Mouse (Mus musculus) intestine, postnatal 0 days (tissue): ENCODE results near the gene Ankrd44. TPM values are rescaled to one million over a fixed set of nuclear protein-coding genes. Genes with fewer than 3 reads are reported as not detected.

ENCODE experiments used
- ATAC-seq: fragments of 200-750 bp; cut with Nextera tagmentation; 2 replicates; pipeline ENCODE4 v1.8.0; 2017; ENCODE audit warnings: mild to moderate bottlenecking, moderate TSS enrichment, moderate library complexity
- H3K27ac ChIP-seq: fragments of 300-500 bp; sonication (generic); 2 replicates; pipeline ENCODE4 v1.5.1; 2014; ENCODE audit warnings: mild to moderate bottlenecking, low read depth, low read length, moderate library complexity
- H3K27me3 ChIP-seq: fragments of 300-500 bp; sonication (generic); replicated peaks from 2 replicates; pipeline ENCODE4 v1.6.1; 2014; ENCODE audit warnings: low read length, mixed read lengths; ENCODE audit not compliant: control insufficient read depth, insufficient read depth
- H3K36me3 ChIP-seq: fragments of 300-500 bp; sonication (generic); 2 replicates; pipeline ENCODE4 v1.6.1; 2014; ENCODE audit warnings: mild to moderate bottlenecking, moderate library complexity; ENCODE audit not compliant: control insufficient read depth, insufficient read depth
- H3K4me1 ChIP-seq: fragments of 300-500 bp; sonication (generic); replicated peaks from 2 replicates; pipeline ENCODE4 v1.6.1; 2014; ENCODE audit warnings: antibody characterized with exemption, low read length, mixed read lengths; ENCODE audit not compliant: control insufficient read depth, insufficient read depth
- H3K4me2 ChIP-seq: fragments of 300-500 bp; sonication (generic); replicated peaks from 2 replicates; pipeline ENCODE4 v1.6.1; 2014; ENCODE audit warnings: low read depth, mild to moderate bottlenecking, moderate library complexity
- H3K4me3 ChIP-seq: fragments of 300-500 bp; sonication (generic); 2 replicates; pipeline ENCODE4 v1.5.1; 2014; ENCODE audit warnings: low read depth, low read length
- H3K9ac ChIP-seq: fragments of 300-500 bp; sonication (generic); 2 replicates; pipeline ENCODE4 v1.6.1; 2014; ENCODE audit warnings: mild to moderate bottlenecking, low read depth, low read length
- H3K9me3 ChIP-seq: fragments of 300-500 bp; sonication (generic); 2 replicates; pipeline ENCODE4 v1.6.1; 2016; ENCODE audit warnings: mixed run types; ENCODE audit not compliant: control insufficient read depth
- CTCF ChIP-seq: sonication (generic); IDR thresholded peaks from 2 replicates; pipeline ENCODE4 v1.5.1; 2016; ENCODE audit warnings: low read depth, mild to moderate bottlenecking, control low read depth, antibody characterized with exemption, moderate library complexity
- WGBS: fragments of 180-500 bp; shearing (Covaris S2); extraction: QIAGEN DNeasy Blood & Tissue Kit; methylation state at CpG from one replicate; pipeline ENCODE4 v1.1.7; 2014; 5-methylcytosine and 5-hydroxymethylcytosine counted together
- polyA plus RNA-seq: library from polyadenylated mRNA; unstranded; fragments of >200 nt; fragmentation: Nextera tagmentation; extraction: Ambion mirVana; gene quantifications from 2 replicates; pipeline ENCODE4 v1.2.1, GENCODE M21; 2015

Ankrd44 gene
- polyA plus RNA-seq, 1 experiment from 2014 or later, result 5.5 TPM

- Histone ChIP-seq H3K27me3 (no peaks in the 10 kb centered on the region), H3K9me3 (no peaks in the 10 kb centered on the region), H3K4me2 (no peak overlapping the region), H3K9ac (no peak overlapping the region), H3K27ac (no peak overlapping the region), H3K36me3 (no peaks in the 10 kb centered on the region), H3K4me1 (no peaks in the 10 kb centered on the region), H3K4me3 (no peak overlapping the region)
- ATAC-seq, result no peak
- WGBS, result 100% methylated on average over 1 of the region's 1 CpGs
- TF ChIP-seq CTCF, result no peak
These were observed 54.9 kb downstream of the Ankrd44 start for GRCm38 (mm10) chr1:54871321-54871720.

- no peak overlapping the region for H3K27ac ChIP-seq
- H3K36me3 ChIP-seq, result no peaks in the 10 kb centered on the region
- 75% methylated on average over 2 of the region's 2 CpGs for WGBS
- H3K9me3 ChIP-seq, result no peaks in the 10 kb centered on the region
- no peaks in the 10 kb centered on the region for H3K4me1 ChIP-seq
- H3K4me2 ChIP-seq, result no peak overlapping the region
- no peak overlapping the region for H3K9ac ChIP-seq
- H3K4me3 ChIP-seq, result no peak overlapping the region
- ATAC-seq, result no peak
- no peaks in the 10 kb centered on the region for H3K27me3 ChIP-seq
- TF ChIP-seq CTCF, result no peak
These were observed 55.6 kb downstream of the Ankrd44 start for GRCm38 (mm10) chr1:54870634-54871033.

DNA sequence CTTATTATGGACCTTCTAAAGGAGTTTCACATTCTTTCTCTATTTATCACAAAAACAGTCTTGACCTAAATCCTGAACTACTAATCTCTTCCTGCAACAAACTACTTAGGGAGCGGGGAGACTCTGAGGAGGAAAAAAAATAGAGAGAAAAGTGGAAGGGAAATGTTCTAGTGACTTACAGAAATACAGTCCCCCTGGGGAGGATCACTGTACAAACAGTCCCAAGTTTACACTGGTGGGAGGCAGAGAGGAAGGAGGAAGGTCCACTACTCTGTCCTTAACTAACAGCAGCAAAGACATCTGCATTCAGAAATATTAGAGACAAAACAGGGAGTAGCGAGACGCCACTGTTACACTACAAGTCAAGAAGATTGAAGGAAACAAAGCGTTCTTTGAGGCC, 59.0 kb downstream of the Ankrd44 start:
- H3K27me3 ChIP-seq, result no peaks in the 10 kb centered on the region
- TF ChIP-seq CTCF, result no peak
- no peak for ATAC-seq
- H3K4me2 ChIP-seq, result no peak overlapping the region
- H3K9me3 ChIP-seq, result no peaks in the 10 kb centered on the region
- H3K9ac ChIP-seq, result no peak overlapping the region
- H3K4me3 ChIP-seq, result no peak overlapping the region
- no peaks in the 10 kb centered on the region for H3K4me1 ChIP-seq
- 53% methylated on average over 4 of the region's 4 CpGs for WGBS
- no peak overlapping the region for H3K27ac ChIP-seq
- H3K36me3 ChIP-seq, result no peaks in the 10 kb centered on the region

DNA sequence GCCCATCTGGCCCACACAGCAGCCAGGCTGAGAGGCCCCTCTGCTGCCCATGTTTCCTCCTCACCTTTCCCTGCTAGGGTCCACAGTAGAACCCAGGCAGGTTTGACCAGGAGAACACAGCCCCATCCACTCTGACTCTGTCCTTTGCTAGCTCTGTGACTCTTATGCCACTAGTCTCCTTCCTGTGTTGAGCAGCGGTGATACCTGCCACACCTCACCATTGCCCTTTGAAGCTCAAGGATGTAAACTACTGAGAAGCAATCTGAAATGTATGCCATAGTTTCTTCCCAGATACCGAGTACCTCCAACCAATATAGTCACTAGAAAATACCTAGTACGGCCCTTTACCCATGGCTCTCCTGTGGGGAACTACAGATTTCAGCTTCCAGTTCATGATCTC, 60.1 kb downstream of the Ankrd44 start:
- Histone ChIP-seq H3K27ac (no peak overlapping the region), H3K9me3 (no peaks in the 10 kb centered on the region), H3K4me3 (no peak overlapping the region), H3K9ac (no peak overlapping the region), H3K27me3 (no peaks in the 10 kb centered on the region), H3K36me3 (no peaks in the 10 kb centered on the region), H3K4me1 (no peaks in the 10 kb centered on the region), H3K4me2 (no peak overlapping the region)
- WGBS, result 75% methylated on average over 3 of the region's 3 CpGs
- no peak for TF ChIP-seq CTCF
- no peak for ATAC-seq

DNA sequence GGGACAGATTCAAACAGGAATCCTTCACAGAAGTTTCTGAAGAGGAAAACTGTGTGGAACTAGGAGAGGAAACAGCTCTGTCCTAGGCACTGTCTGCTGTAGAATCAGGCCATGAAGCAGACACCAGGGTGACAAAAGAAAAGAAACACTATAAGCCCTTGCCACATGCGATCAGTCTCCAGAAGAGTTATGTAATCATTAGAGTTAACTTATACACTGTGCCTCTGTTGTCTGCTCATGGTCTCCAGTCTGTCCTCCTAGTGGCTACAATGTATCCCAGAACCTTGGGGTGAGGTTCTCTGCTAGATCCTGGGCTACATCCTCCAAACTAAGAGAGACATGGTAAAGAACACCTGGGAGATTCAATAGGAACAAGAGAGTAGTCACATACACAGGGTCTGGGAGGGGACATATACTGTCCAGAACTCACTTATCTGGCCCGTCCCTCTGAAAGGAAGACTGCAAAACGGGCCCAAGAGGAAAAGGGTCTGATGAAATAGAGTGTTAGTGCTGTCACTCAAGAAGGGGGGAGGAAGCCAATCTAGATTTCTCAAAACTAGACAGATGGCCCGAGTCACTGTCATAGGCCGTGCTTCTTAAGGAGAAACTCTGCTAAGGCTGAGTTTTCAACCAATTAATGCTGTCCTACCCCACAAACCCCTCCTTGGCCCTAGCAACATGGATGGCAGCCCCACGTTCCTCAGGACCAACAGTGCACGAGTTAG, 61.1 kb downstream of the Ankrd44 start:
- no peak for ATAC-seq
- TF ChIP-seq CTCF, result no peak
- WGBS, result 83% methylated on average over 7 of the region's 7 CpGs
- Histone ChIP-seq H3K9me3 (no peaks in the 10 kb centered on the region), H3K36me3 (no peaks in the 10 kb centered on the region), H3K4me1 (no peaks in the 10 kb centered on the region), H3K27me3 (no peaks in the 10 kb centered on the region), H3K4me2 (no peak overlapping the region), H3K9ac (no peak overlapping the region), H3K4me3 (no peak overlapping the region), H3K27ac (no peak overlapping the region)

DNA sequence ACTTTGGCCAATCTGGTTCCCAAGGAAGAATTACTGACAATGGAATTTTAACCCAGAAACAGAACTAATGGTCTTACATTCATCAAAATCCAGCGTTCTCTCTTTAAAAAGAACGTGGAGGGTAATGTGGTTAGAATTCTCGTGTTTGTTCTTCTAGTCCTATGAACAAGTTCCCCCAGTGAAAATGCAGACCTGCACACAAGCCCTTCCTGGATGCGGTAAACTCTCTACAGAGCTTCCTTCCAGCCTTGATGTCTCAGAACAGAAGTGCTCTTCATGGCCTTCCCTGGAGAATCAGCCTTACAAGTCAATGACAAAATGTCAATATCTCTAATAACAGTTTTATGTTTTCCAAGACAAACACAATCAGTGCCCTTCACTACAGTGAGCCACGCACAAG, 65.8 kb downstream of the Ankrd44 start:
- WGBS, result 78% methylated on average over 5 of the region's 5 CpGs
- Histone ChIP-seq H3K27ac (no peak overlapping the region), H3K9me3 (no peaks in the 10 kb centered on the region), H3K4me1 (no peaks in the 10 kb centered on the region), H3K4me2 (no peak overlapping the region), H3K9ac (no peak overlapping the region), H3K27me3 (no peaks in the 10 kb centered on the region), H3K4me3 (no peak overlapping the region), H3K36me3 (no peaks in the 10 kb centered on the region)
- no peak for ATAC-seq
- no peak for TF ChIP-seq CTCF

- TF ChIP-seq CTCF, result no peak
- H3K4me1 ChIP-seq, result no peaks in the 10 kb centered on the region
- H3K9me3 ChIP-seq, result no peaks in the 10 kb centered on the region
- H3K27ac ChIP-seq, result no peak overlapping the region
- H3K4me3 ChIP-seq, result no peak overlapping the region
- H3K9ac ChIP-seq, result no peak overlapping the region
- H3K27me3 ChIP-seq, result no peaks in the 10 kb centered on the region
- no peaks in the 10 kb centered on the region for H3K36me3 ChIP-seq
- ATAC-seq, result no peak
- no peak overlapping the region for H3K4me2 ChIP-seq
These were observed 66.3 kb downstream of the Ankrd44 start for GRCm38 (mm10) chr1:54859876-54860275.
